Mouse (Mus musculus) intestine, embryonic 16.5 days (tissue): ENCODE measurements around the gene Fgfr2. TPM values are rescaled to one million over a fixed set of nuclear protein-coding genes. Genes with fewer than 3 reads are reported as not detected.
"Not testable (repeated sequence)": the region's sequence is repeated elsewhere in the genome, so short reads cannot be mapped to it uniquely, and the experiment has no call there.

Experiments used
- ATAC-seq: fragments of 200-750 bp; cut with Nextera tagmentation; 2 replicates; pipeline ENCODE4 v1.8.0; 2017; ENCODE audit warnings: moderate TSS enrichment, moderate library complexity
- H3K27ac ChIP-seq: fragments of 300-500 bp; sonication (generic); 2 replicates; pipeline ENCODE4 v1.5.1; 2014; ENCODE audit warnings: mild to moderate bottlenecking, low read length
- H3K27me3 ChIP-seq: fragments of 300-500 bp; sonication (generic); replicated peaks from 2 replicates; pipeline ENCODE4 v1.6.1; 2014; ENCODE audit warnings: low read length, control low read depth, mixed read lengths; ENCODE audit not compliant: control insufficient read depth, insufficient read depth
- H3K36me3 ChIP-seq: fragments of 300-500 bp; sonication (generic); 2 replicates; pipeline ENCODE4 v1.6.1; 2014; ENCODE audit warnings: low read length, control low read depth; ENCODE audit not compliant: control insufficient read depth, insufficient read depth
- H3K4me1 ChIP-seq: fragments of 300-500 bp; sonication (generic); 2 replicates; pipeline ENCODE4 v1.6.1; 2014; ENCODE audit warnings: low read length, control low read depth, mixed read lengths; ENCODE audit not compliant: control insufficient read depth, insufficient read depth
- H3K4me2 ChIP-seq: fragments of 300-500 bp; sonication (generic); 2 replicates; pipeline ENCODE4 v1.6.1; 2014; ENCODE audit warnings: low read depth, low read length, control low read depth
- H3K4me3 ChIP-seq: fragments of 300-500 bp; sonication (generic); 2 replicates; pipeline ENCODE4 v1.5.1; 2014; ENCODE audit warnings: mild to moderate bottlenecking, low read length
- H3K9ac ChIP-seq: fragments of 300-500 bp; sonication (generic); 2 replicates; pipeline ENCODE4 v1.6.1; 2014; ENCODE audit warnings: low read depth, low read length
- H3K9me3 ChIP-seq: fragments of 300-500 bp; sonication (generic); 2 replicates; pipeline ENCODE4 v1.6.1; 2016; ENCODE audit warnings: low read length, control low read depth; ENCODE audit not compliant: control insufficient read depth
- WGBS: fragments of 180-500 bp; shearing (Covaris S2); extraction: QIAGEN DNeasy Blood & Tissue Kit; methylation state at CpG from one replicate; pipeline ENCODE4 v1.1.7; 2014; 5-methylcytosine and 5-hydroxymethylcytosine counted together
- polyA plus RNA-seq: library from polyadenylated mRNA; unstranded; fragments of >200 nt; fragmentation: Nextera tagmentation; extraction: Ambion mirVana; gene quantifications from 2 replicates; pipeline ENCODE4 v1.2.1, GENCODE M21; 2015

Gene Fgfr2
- polyA plus RNA-seq, 1 experiment from 2014 or later: 47.3 TPM

DNA sequence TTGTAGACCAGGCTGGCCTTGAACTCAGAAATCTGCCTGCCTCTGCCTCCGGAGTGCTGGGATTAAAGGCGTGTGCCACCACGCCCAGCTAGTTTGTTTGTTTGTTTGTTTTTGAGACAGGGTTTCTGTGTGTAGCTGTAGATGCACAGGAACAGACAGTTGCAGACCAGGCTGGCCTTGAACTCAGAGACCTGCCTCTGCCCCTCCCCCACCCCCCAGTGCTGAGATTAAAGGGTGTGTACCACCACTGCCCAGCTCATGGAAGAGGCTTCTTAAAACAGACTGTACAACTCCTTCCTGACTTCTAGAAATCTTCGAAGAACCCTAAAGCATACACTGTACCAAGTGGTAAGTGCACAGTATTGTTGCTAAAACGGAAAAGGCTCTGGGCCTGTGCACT, 2577.7 kb downstream of the Fgfr2 start:
- no peak overlapping the region; the same call in 1 of the 2 replicates for H3K9ac ChIP-seq
- WGBS: 83% methylated on average over 5 of the region's 5 CpGs
- H3K4me3 ChIP-seq: peak overlapping the region; percentile 89
- no peak overlapping the region for H3K27ac ChIP-seq
- H3K36me3 ChIP-seq: peaks cover 11% of the 10 kb centered on the region
- no peaks in the 10 kb centered on the region for H3K9me3 ChIP-seq
- H3K4me2 ChIP-seq: peak overlapping the region; percentile 79
- H3K27me3 ChIP-seq: no peaks in the 10 kb centered on the region
- ATAC-seq: no peak
- peaks cover 8% of the 10 kb centered on the region for H3K4me1 ChIP-seq

DNA sequence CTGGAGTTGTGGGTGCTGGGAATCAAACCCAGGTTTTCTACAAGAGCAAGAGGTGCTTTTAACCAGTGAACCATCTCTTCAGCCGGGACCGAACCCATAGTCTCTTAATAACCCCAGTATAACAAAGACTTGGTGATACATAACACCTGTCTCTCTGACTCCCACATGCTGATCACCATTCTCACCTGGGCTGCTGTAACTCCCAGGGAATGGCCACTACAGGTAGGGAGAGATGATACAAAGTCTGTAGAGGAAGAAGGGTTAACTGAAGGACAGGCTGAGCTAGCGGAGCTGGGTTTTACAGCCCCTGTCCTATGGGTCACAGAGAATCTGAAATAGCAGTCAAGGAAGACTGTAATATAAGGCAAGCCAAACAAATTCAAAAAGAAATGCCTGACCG, 2580.0 kb downstream of the Fgfr2 start:
- Histone ChIP-seq H3K4me2 (no peak overlapping the region), H3K4me1 (peaks cover 8% of the 10 kb centered on the region), H3K27ac (no peak overlapping the region), H3K9me3 (no peaks in the 10 kb centered on the region), H3K36me3 (peaks cover 11% of the 10 kb centered on the region), H3K9ac (no peak overlapping the region), H3K4me3 (no peak overlapping the region), H3K27me3 (no peaks in the 10 kb centered on the region)
- whole genome bisulfite sequencing: 96% methylated on average over 4 of the region's 4 CpGs
- ATAC-seq: no peak

- H3K4me2 ChIP-seq: no peak overlapping the region
- 89% methylated on average over 7 of the region's 7 CpGs for WGBS
- H3K36me3 ChIP-seq: peaks cover 15% of the 10 kb centered on the region
- H3K4me3 ChIP-seq: no peak overlapping the region
- H3K27me3 ChIP-seq: no peaks in the 10 kb centered on the region
- ATAC-seq: no peak
- H3K9me3 ChIP-seq: no peaks in the 10 kb centered on the region
- no peak overlapping the region for H3K27ac ChIP-seq
- H3K4me1 ChIP-seq: no peaks in the 10 kb centered on the region
- no peak overlapping the region for H3K9ac ChIP-seq
Measured at GRCm38 (mm10) chr7:130540176-130540575, 2583.0 kb downstream of the Fgfr2 start.

- peaks cover 14% of the 10 kb centered on the region; the same call in 1 of the 2 replicates for H3K36me3 ChIP-seq
Measured at GRCm38 (mm10) chr7:130537068-130537467, 2586.1 kb downstream of the Fgfr2 start.

DNA sequence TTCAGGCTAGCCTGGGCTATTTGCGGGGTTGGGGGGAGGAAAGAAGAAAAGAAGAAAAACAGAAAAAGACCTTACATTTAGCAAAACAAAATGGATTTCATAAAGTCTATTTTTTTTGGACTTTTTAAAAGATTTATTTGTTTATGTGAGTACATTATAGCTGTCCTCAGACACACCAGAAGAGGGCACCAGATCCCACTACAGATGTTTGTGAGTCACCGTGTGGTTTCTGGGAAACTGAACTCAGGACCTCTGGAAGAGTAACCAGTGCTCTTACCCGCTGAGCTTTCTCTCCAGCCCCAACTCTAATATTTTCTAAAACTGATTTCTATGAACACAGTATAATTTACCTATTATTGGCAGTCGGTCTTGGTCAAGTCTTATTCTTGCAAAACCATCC, 2588.0 kb downstream of the Fgfr2 start:
- Histone ChIP-seq H3K27ac (no peak overlapping the region), H3K36me3 (peaks cover 15% of the 10 kb centered on the region; the same call in 1 of the 2 replicates), H3K4me3 (no peak overlapping the region), H3K4me1 (no peaks in the 10 kb centered on the region), H3K9ac (no peak overlapping the region), H3K9me3 (no peaks in the 10 kb centered on the region), H3K4me2 (no peak overlapping the region), H3K27me3 (no peaks in the 10 kb centered on the region)
- no peak for ATAC-seq
- WGBS: 87% methylated on average over 4 of the region's 4 CpGs

More at GRCm38 (mm10) chr7:130537068-130537467, 2586.1 kb downstream of the Fgfr2 start:
- Histone ChIP-seq H3K4me2 (no peak overlapping the region), H3K27ac (no peak overlapping the region), H3K27me3 (no peaks in the 10 kb centered on the region), H3K9me3 (no peaks in the 10 kb centered on the region), H3K9ac (no peak overlapping the region), H3K4me1 (no peaks in the 10 kb centered on the region), H3K4me3 (no peak overlapping the region)
- 71% methylated on average over 4 of the region's 4 CpGs for WGBS
- no peak for ATAC-seq

DNA sequence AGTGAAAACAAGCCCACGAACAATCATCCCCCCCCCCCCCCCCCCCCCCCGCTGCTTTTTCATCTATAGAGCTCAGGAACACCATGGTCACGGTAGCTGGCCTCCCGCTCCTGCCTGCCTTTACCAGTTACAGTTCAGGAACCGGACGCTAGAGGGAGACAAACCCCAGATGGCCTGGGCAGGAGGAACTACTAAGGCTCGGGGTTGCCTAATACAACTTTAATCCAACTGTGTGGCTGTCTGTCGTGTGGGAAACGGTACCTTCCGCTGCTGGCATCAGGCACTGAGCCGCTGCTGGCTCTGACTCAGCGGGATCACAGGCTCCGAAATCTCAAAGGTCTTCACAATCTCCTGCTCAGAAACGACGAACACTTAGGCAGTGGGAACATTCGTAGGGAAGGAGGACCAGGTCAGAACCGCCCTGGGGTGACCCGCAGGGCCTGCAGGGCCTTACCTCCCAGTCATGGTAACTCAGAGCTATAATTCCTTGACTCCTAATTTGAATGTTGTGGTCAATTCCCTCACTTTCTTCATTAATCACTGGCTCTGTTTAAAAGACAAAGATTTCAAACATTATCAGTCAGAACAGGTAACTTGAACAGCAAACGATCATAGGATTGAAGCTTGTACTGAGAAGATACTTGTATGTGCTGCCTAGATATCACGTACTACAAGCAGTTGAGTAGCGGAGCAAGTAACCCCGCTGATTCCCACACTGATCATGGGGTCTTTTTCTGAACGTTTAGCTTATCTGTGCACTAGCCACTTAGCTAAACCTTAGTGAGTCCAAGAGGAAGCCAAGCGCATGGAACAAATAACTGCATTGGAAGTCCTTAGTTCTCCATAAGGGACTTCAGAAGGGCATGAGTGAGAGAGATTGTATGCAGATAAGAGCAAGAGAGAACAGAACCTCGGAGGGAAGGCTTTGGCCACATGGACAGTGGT, 2589.6 kb downstream of the Fgfr2 start:
- no peak overlapping the region for H3K9ac ChIP-seq
- H3K27me3 ChIP-seq: no peaks in the 10 kb centered on the region
- H3K27ac ChIP-seq: no peak overlapping the region
- H3K4me3 ChIP-seq: no peak overlapping the region
- 50% methylated on average over 24 of the region's 25 CpGs for WGBS
- no peak overlapping the region for H3K4me2 ChIP-seq
- no peaks in the 10 kb centered on the region for H3K9me3 ChIP-seq
- ATAC-seq: peak; percentile 85
- H3K36me3 ChIP-seq: peaks cover 15% of the 10 kb centered on the region; the same call in 1 of the 2 replicates
- no peaks in the 10 kb centered on the region for H3K4me1 ChIP-seq

GRCm38 (mm10) chr7:130531138-130531537, 2592.0 kb downstream of the Fgfr2 start:
- peaks cover 12% of the 10 kb centered on the region; the same call in 1 of the 2 replicates for H3K36me3 ChIP-seq
- H3K4me1 ChIP-seq, H3K4me3 ChIP-seq, H3K9me3 ChIP-seq, H3K27me3 ChIP-seq, ATAC-seq, H3K4me2 ChIP-seq, H3K9ac ChIP-seq, H3K27ac ChIP-seq: not testable (repeated sequence)
- 93% methylated on average over 15 of the region's 15 CpGs for WGBS

DNA sequence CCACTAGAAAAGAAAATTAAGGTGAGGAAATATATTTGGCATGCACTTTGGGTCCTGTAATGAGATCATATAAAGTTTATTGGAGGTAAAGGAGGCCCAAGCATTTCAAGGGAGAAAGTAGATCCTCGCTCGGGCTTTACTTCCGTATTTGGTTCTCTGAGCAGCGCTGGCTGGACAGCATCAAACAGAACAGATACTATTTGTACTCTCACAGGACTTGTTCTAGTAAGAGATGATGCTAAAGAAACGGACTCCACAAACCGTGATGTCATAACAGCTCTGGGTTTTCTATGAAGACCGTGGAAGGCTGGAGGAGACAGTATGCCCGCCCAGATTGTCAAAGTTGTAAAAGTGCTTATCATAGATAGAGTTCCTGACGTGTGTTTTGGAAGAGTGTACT, 2595.8 kb downstream of the Fgfr2 start:
- Histone ChIP-seq H3K9me3 (no peaks in the 10 kb centered on the region), H3K4me3 (no peak overlapping the region), H3K36me3 (peaks cover 8% of the 10 kb centered on the region; the same call in 1 of the 2 replicates), H3K27ac (peak overlapping the region; percentile 61), H3K4me1 (no peaks in the 10 kb centered on the region), H3K4me2 (no peak overlapping the region), H3K27me3 (no peaks in the 10 kb centered on the region), H3K9ac (no peak overlapping the region)
- 64% methylated on average over 9 of the region's 9 CpGs for WGBS
- no peak for ATAC-seq

GRCm38 (mm10) chr7:130523451-130523850, 2599.7 kb downstream of the Fgfr2 start:
- Histone ChIP-seq H3K4me1 (peaks cover 2% of the 10 kb centered on the region), H3K36me3 (no peaks in the 10 kb centered on the region), H3K9ac (no peak overlapping the region), H3K27me3 (no peaks in the 10 kb centered on the region), H3K4me2 (no peak overlapping the region), H3K4me3 (no peak overlapping the region), H3K27ac (no peak overlapping the region), H3K9me3 (no peaks in the 10 kb centered on the region)
- no peak for ATAC-seq
- 90% methylated on average over 8 of the region's 8 CpGs for WGBS
